Mouse (Mus musculus): ENCODE data around the gene Mief2.

Mief2 gene

GRCm38 (mm10) chr11:60728260-60728761, at the start of gene Mief2:
Gene Mief2 (plus strand): TSS chr11:60728398.
- peak; percentile 95 for DNase-seq (ENCODE audit: low read depth)

- DNase-seq (ENCODE audit: low read depth), result peak; percentile 24
Observed at GRCm38 (mm10) chr11:60696165-60696564, 32.0 kb upstream of the Mief2 start.

- DNase-seq (ENCODE audit: low read depth), result peak; percentile 66
Observed at GRCm38 (mm10) chr11:60697561-60697960, 30.6 kb upstream of the Mief2 start.

GRCm38 (mm10) chr11:60698806-60699523, 29.2 kb upstream of the Mief2 start:
- DNase-seq (ENCODE audit: low read depth), result no peak

GRCm38 (mm10) chr11:60699524-60700075, 28.6 kb upstream of the Mief2 start, which contains the start of gene Llgl1:
Gene Llgl1 (plus strand): TSS chr11:60699723.
- peak; percentile 93 for DNase-seq (ENCODE audit: low read depth)

- no peak for DNase-seq (ENCODE audit: low read depth)
Observed at GRCm38 (mm10) chr11:60700320-60701185, 27.6 kb upstream of the Mief2 start.

GRCm38 (mm10) chr11:60701611-60702010, 26.6 kb upstream of the Mief2 start:
- DNase-seq (ENCODE audit: low read depth), result no peak

GRCm38 (mm10) chr11:60703131-60703530, 25.1 kb upstream of the Mief2 start:
- peak; percentile 77 for DNase-seq (ENCODE audit: low read depth)

- no peak for DNase-seq (ENCODE audit: low read depth)
Observed at GRCm38 (mm10) chr11:60704023-60704880, 23.9 kb upstream of the Mief2 start.

GRCm38 (mm10) chr11:60705255-60705654, 22.9 kb upstream of the Mief2 start:
- DNase-seq (ENCODE audit: low read depth), result no peak

GRCm38 (mm10) chr11:60706076-60706475, 22.1 kb upstream of the Mief2 start:
- no peak for DNase-seq (ENCODE audit: low read depth)

- DNase-seq (ENCODE audit: low read depth), result no peak
Observed at GRCm38 (mm10) chr11:60706696-60707480, 21.3 kb upstream of the Mief2 start.

GRCm38 (mm10) chr11:60707672-60708071, 20.5 kb upstream of the Mief2 start:
- no peak for DNase-seq (ENCODE audit: low read depth)

GRCm38 (mm10) chr11:60708631-60709030, 19.6 kb upstream of the Mief2 start:
- DNase-seq (ENCODE audit: low read depth), result no peak

- no peak for DNase-seq (ENCODE audit: low read depth)
Observed at GRCm38 (mm10) chr11:60709481-60710465, 18.4 kb upstream of the Mief2 start.

GRCm38 (mm10) chr11:60711218-60711617, 17.0 kb upstream of the Mief2 start:
- no peak for DNase-seq (ENCODE audit: low read depth)

GRCm38 (mm10) chr11:60712040-60712439, 16.2 kb upstream of the Mief2 start:
- no peak for DNase-seq (ENCODE audit: low read depth)

GRCm38 (mm10) chr11:60712639-60713255, 15.5 kb upstream of the Mief2 start:
- no peak for DNase-seq (ENCODE audit: low read depth)

GRCm38 (mm10) chr11:60715833-60716232, 12.4 kb upstream of the Mief2 start:
- DNase-seq (ENCODE audit: low read depth), result no peak
